Mouse (Mus musculus) hindbrain, embryonic 11.5 days (tissue): ENCODE results near the gene Rnf26. TPM values are rescaled to one million over a fixed set of nuclear protein-coding genes. Genes with fewer than 3 reads are reported as not detected.

Source experiments
- ATAC-seq: fragments of 200-750 bp; cut with Nextera tagmentation; 2 replicates; pipeline ENCODE4 v1.8.0; 2017; ENCODE audit warnings: mild to moderate bottlenecking, moderate TSS enrichment, moderate library complexity; ENCODE audit not compliant: low FRiP score
- DNase-seq: peaks from one replicate; pipeline ENCODE4 v3.0.0-alpha.2; 2015; ENCODE audit warnings: low spot score
- H3K27ac ChIP-seq: fragments of 300-500 bp; sonication (generic); 2 replicates; pipeline ENCODE4 v1.5.1; 2014; ENCODE audit warnings: mild to moderate bottlenecking, low read depth, low read length
- H3K27me3 ChIP-seq: fragments of 300-500 bp; sonication (generic); 2 replicates; pipeline ENCODE4 v1.6.1; 2014; ENCODE audit warnings: mild to moderate bottlenecking, low read length, moderate library complexity, mixed read lengths; ENCODE audit not compliant: control insufficient read depth, insufficient read depth
- H3K36me3 ChIP-seq: fragments of 300-500 bp; sonication (generic); 2 replicates; pipeline ENCODE4 v1.6.1; 2014; ENCODE audit warnings: mild to moderate bottlenecking, low read length, moderate library complexity, mixed read lengths; ENCODE audit not compliant: control insufficient read depth, insufficient read depth
- H3K4me1 ChIP-seq: fragments of 300-500 bp; sonication (generic); replicated peaks from 2 replicates; pipeline ENCODE4 v1.6.1; 2014; ENCODE audit warnings: low read length, mixed read lengths; ENCODE audit not compliant: control insufficient read depth, insufficient read depth
- H3K4me2 ChIP-seq: fragments of 300-500 bp; sonication (generic); replicated peaks from 2 replicates; pipeline ENCODE4 v1.6.1; 2014; ENCODE audit warnings: mild to moderate bottlenecking, low read depth, low read length
- H3K4me3 ChIP-seq: fragments of 300-500 bp; sonication (generic); 2 replicates; pipeline ENCODE4 v1.5.1; 2014; ENCODE audit warnings: low read depth, low read length
- H3K9ac ChIP-seq: fragments of 300-500 bp; sonication (generic); 2 replicates; pipeline ENCODE4 v1.6.1; 2014; ENCODE audit warnings: low read depth, low read length
- H3K9me3 ChIP-seq: fragments of 300-500 bp; sonication (generic); 2 replicates; pipeline ENCODE4 v1.6.1; 2016; ENCODE audit warnings: low read length; ENCODE audit not compliant: control insufficient read depth
- WGBS: fragments of 180-500 bp; shearing (Covaris S2); extraction: QIAGEN DNeasy Blood & Tissue Kit; methylation state at CpG from one replicate; pipeline ENCODE4 v1.1.7; 2014; 5-methylcytosine and 5-hydroxymethylcytosine counted together
- polyA plus RNA-seq: library from polyadenylated mRNA; unstranded; fragments of >200 nt; fragmentation: Nextera tagmentation; extraction: Ambion mirVana; gene quantifications from 2 replicates; pipeline ENCODE4 v1.2.1, GENCODE M21; 2014

The Rnf26 gene
- polyA plus RNA-seq, 1 experiment from 2014 or later, result 43.7 TPM

GRCm38 (mm10) chr9:44084236-44084635, 29.1 kb downstream of the Rnf26 start:
- Histone ChIP-seq H3K27me3 (peaks cover 27% of the 10 kb centered on the region), H3K4me1 (peaks cover 11% of the 10 kb centered on the region; the same call in 1 of the 2 replicates), H3K4me3 (peak overlapping the region; percentile 48), H3K9ac (no peak overlapping the region), H3K27ac (no peak overlapping the region), H3K36me3 (no peaks in the 10 kb centered on the region), H3K9me3 (no peaks in the 10 kb centered on the region), H3K4me2 (peak overlapping the region; percentile 92)
- under 1% methylated on average over 14 of the region's 14 CpGs for WGBS
- no peak for DNase-seq
- ATAC-seq, result peak; percentile 45; the same call in 1 of the 2 replicates

- 11% methylated on average over 23 of the region's 23 CpGs for WGBS
- Histone ChIP-seq H3K4me1 (peaks cover 11% of the 10 kb centered on the region; the same call in 1 of the 2 replicates), H3K4me3 (peak overlapping the region; percentile 48; the same call in 1 of the 2 replicates), H3K27me3 (peaks cover 27% of the 10 kb centered on the region), H3K4me2 (peak overlapping the region; percentile 92), H3K36me3 (no peaks in the 10 kb centered on the region), H3K27ac (no peak overlapping the region), H3K9me3 (no peaks in the 10 kb centered on the region), H3K9ac (no peak overlapping the region)
- DNase-seq (no peak), ATAC-seq (no peak)
These were observed 29.8 kb downstream of the Rnf26 start for GRCm38 (mm10) chr9:44083392-44084121.

- 93% methylated on average over 5 of the region's 5 CpGs for WGBS
- ATAC-seq (no peak), DNase-seq (no peak)
- H3K9me3 ChIP-seq, result no peaks in the 10 kb centered on the region
- H3K4me3 ChIP-seq, result no peak overlapping the region
- H3K4me1 ChIP-seq, result peaks cover 5% of the 10 kb centered on the region; the same call in 1 of the 2 replicates
- no peak overlapping the region for H3K9ac ChIP-seq
- H3K4me2 ChIP-seq, result no peak overlapping the region
- H3K27ac ChIP-seq, result no peak overlapping the region
- H3K27me3 ChIP-seq, result peaks cover 27% of the 10 kb centered on the region
- no peaks in the 10 kb centered on the region for H3K36me3 ChIP-seq
These were observed 31.1 kb downstream of the Rnf26 start for GRCm38 (mm10) chr9:44082266-44082665.

GRCm38 (mm10) chr9:44081581-44081980, 31.7 kb downstream of the Rnf26 start:
- H3K4me3 ChIP-seq, result no peak overlapping the region
- ATAC-seq (no peak), DNase-seq (no peak)
- H3K27ac ChIP-seq, result no peak overlapping the region
- H3K36me3 ChIP-seq, result no peaks in the 10 kb centered on the region
- peaks cover 23% of the 10 kb centered on the region for H3K27me3 ChIP-seq
- peaks cover 5% of the 10 kb centered on the region; the same call in 1 of the 2 replicates for H3K4me1 ChIP-seq
- H3K9ac ChIP-seq, result no peak overlapping the region
- WGBS, result 81% methylated on average over 5 of the region's 5 CpGs
- H3K4me2 ChIP-seq, result no peak overlapping the region
- no peaks in the 10 kb centered on the region for H3K9me3 ChIP-seq

GRCm38 (mm10) chr9:44080953-44081352, 32.4 kb downstream of the Rnf26 start:
- WGBS, result 86% methylated on average over 5 of the region's 5 CpGs
- Histone ChIP-seq H3K9ac (no peak overlapping the region), H3K4me3 (no peak overlapping the region), H3K36me3 (no peaks in the 10 kb centered on the region), H3K27ac (no peak overlapping the region), H3K4me1 (peaks cover 7% of the 10 kb centered on the region; the same call in 1 of the 2 replicates), H3K9me3 (no peaks in the 10 kb centered on the region), H3K27me3 (peaks cover 17% of the 10 kb centered on the region), H3K4me2 (no peak overlapping the region)
- DNase-seq (no peak), ATAC-seq (no peak)

- no peak overlapping the region for H3K9ac ChIP-seq
- no peaks in the 10 kb centered on the region for H3K9me3 ChIP-seq
- H3K4me1 ChIP-seq, result peaks cover 3% of the 10 kb centered on the region; the same call in 1 of the 2 replicates
- no peak overlapping the region for H3K4me2 ChIP-seq
- no peaks in the 10 kb centered on the region for H3K36me3 ChIP-seq
- WGBS, result 73% methylated on average over 10 of the region's 10 CpGs
- no peak overlapping the region for H3K27ac ChIP-seq
- no peak overlapping the region for H3K4me3 ChIP-seq
- ATAC-seq (no peak), DNase-seq (no peak)
- H3K27me3 ChIP-seq, result peaks cover 10% of the 10 kb centered on the region
These were observed 33.1 kb downstream of the Rnf26 start for GRCm38 (mm10) chr9:44079997-44080780.

GRCm38 (mm10) chr9:44078955-44079756, 34.2 kb downstream of the Rnf26 start:
- no peak overlapping the region for H3K4me3 ChIP-seq
- 57% methylated on average over 14 of the region's 16 CpGs for WGBS
- no peaks in the 10 kb centered on the region for H3K36me3 ChIP-seq
- 0 out of 2 replicates have a peak, but pooled peaks cover 2% of the 10 kb centered on the region for H3K4me1 ChIP-seq
- H3K9ac ChIP-seq, result no peak overlapping the region
- no peaks in the 10 kb centered on the region for H3K9me3 ChIP-seq
- no peak overlapping the region for H3K4me2 ChIP-seq
- no peak for ATAC-seq
- H3K27me3 ChIP-seq, result peaks cover 10% of the 10 kb centered on the region
- H3K27ac ChIP-seq, result no peak overlapping the region
- DNase-seq, result no peak

- ATAC-seq, result no peak
- no peak overlapping the region for H3K4me2 ChIP-seq
- 0 out of 2 replicates have a peak, but pooled peaks cover 2% of the 10 kb centered on the region for H3K27me3 ChIP-seq
- no peak overlapping the region for H3K9ac ChIP-seq
- no peak overlapping the region for H3K27ac ChIP-seq
- H3K4me1 ChIP-seq, result peaks cover 3% of the 10 kb centered on the region
- DNase-seq, result no peak
- no peak overlapping the region for H3K4me3 ChIP-seq
- H3K9me3 ChIP-seq, result no peaks in the 10 kb centered on the region
- WGBS, result 83% methylated on average over 10 of the region's 10 CpGs
- no peaks in the 10 kb centered on the region for H3K36me3 ChIP-seq
These were observed 35.0 kb downstream of the Rnf26 start for GRCm38 (mm10) chr9:44078136-44078797.
